Mouse (Mus musculus) testis, adult 2 months (tissue): ENCODE results near the gene Etfrf1.

Source experiments
- CTCF ChIP-seq: fragments of 200-500 bp; IDR thresholded peaks from 2 replicates; pipeline ENCODE4 v1.5.1; 2012; ENCODE audit warnings: low read depth, mild to moderate bottlenecking, inconsistent platforms, low read length, moderate library complexity; ENCODE audit not compliant: control insufficient read depth, insufficient read depth, insufficient replicate concordance
- POLR2A ChIP-seq: fragments of 200-500 bp; IDR thresholded peaks from 2 replicates; pipeline ENCODE4 v1.6.1; 2012; ENCODE audit warnings: low read depth, mild to moderate bottlenecking, inconsistent platforms, low read length, moderate library complexity; ENCODE audit not compliant: control insufficient read depth

GRCm38 (mm10) chr6:145187093-145188088 is 23.5 kb upstream of the Etfrf1 start:
- 0 out of 2 replicates have a peak, but pooled peaks have one; percentile 1 for TF ChIP-seq CTCF
- TF ChIP-seq POLR2A = no peak
